Mouse (Mus musculus): ENCODE measurements at regions not wholly inside any gene's neighbourhood (a gene's known extent, or its start where the extent isn't known, plus 50 kb on each side); places are given as distances from the start of the nearest gene placed in this dataset.
A peak's percentile ranks its signal among the peaks of the same experiment; 100 is the strongest.
"Not testable (repeated sequence)": the region's sequence is repeated elsewhere in the genome, so short reads cannot be mapped to it uniquely, and the experiment has no call there.

DNA sequence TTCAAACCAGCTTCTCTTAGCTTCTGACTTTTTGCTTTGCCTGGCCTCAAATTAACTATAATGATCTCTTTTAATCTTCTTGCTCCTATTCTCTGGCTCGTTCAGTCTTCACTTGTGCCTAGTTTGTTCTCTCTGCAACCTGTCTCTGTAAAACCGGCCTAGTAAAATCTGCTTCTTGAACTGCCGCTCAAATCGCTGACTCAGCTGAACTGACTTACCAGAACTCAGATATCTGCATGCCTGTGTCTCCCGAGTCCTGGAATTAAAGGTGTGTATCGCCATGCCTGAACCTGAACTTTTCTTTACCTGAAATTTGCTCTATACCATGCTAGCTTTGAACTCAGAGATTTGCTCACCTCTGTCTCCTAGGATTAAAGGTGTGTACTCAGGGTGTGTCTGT is 212.2 kb downstream of the Glrx3 start:
- DNase-seq, result no peak

- no peak for DNase-seq
Measured at GRCm38 (mm10) chr7:137653837-137654236, 216.4 kb downstream of the Glrx3 start.

- no peak for DNase-seq
Measured at GRCm38 (mm10) chr7:137667165-137667564, 229.8 kb downstream of the Glrx3 start.

GRCm38 (mm10) chr7:137671156-137671555 is 233.7 kb downstream of the Glrx3 start:
- peak in 1 of 2 experiments; percentile 11 for DNase-seq

- DNase-seq, result no peak
Measured at GRCm38 (mm10) chr7:137674596-137674995, 237.2 kb downstream of the Glrx3 start.

GRCm38 (mm10) chr7:137675381-137675780 is 238.0 kb downstream of the Glrx3 start:
- DNase-seq, result no peak

GRCm38 (mm10) chr7:137684826-137685225 is 247.4 kb downstream of the Glrx3 start:
- no peak for DNase-seq

DNA sequence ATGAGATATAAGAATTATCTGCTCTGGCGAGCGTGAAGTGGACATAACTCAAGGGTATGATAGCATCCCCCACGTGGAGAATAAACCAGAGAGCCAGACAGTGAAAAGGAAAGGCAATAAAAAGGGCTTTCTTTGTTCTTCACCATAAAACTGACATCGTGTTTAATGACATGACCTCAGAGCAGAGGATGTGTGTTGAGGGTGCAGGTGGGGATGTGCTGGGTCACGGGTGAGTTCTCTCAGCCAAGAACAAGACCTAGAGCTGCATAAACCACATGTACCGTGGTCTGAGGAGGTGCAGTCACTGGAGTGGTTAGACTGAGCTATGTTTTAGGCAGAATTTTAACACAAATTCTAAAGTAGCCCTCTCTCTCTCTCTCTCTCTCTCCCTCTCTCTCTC is 247.9 kb downstream of the Glrx3 start:
- DNase-seq, result no peak

- peak; percentile 1 to 3 for DNase-seq
Measured at GRCm38 (mm10) chr7:137696831-137697230, 259.4 kb downstream of the Glrx3 start.

DNA sequence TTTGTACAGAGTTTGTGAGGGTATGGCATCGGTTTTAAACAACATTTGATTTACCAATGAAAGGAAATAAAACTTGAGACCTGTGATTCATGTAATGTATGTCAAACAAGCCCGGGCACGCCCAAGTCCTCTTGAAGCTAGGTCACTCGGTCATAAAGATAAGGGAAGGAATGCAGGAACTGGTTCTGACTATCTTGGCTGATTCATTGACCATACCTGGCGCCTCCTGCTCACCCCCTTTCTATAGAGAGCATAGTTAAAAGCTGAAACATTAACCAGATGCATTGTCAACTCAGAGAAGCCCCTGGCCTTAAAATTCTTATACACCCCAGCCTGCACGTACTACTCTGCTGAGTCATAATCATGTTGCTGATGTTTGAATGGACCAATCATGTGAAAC is 261.1 kb downstream of the Glrx3 start:
- not testable (repeated sequence) for DNase-seq

GRCm38 (mm10) chr7:137712862-137713261 is 275.4 kb downstream of the Glrx3 start:
- peak in 1 of 2 experiments; percentile 7 for DNase-seq

DNA sequence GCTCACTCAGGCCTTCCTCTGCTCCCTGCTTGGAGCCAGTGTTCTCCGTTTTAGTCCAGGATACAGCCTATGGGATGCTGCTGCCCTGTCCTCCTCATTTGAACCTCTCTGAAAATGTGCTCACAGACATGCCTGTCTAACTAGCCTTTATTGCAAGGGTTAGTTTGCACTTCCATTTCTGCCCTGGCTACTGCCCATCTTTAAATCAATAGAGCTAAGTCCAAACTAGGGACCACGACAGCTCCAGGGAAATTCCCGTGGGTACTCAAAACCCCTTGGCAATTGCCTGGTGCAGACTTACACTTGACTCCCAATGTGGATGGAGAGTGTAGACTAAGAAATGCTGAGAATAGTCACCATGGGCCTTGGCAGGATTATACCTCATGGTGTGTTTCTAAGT is 276.4 kb downstream of the Glrx3 start:
- no peak for DNase-seq

GRCm38 (mm10) chr7:137714318-137714962 is 277.0 kb downstream of the Glrx3 start:
- DNase-seq, result peak; percentile 28 to 50

- no peak for DNase-seq
Measured at GRCm38 (mm10) chr7:137715126-137715900, 277.9 kb downstream of the Glrx3 start.

- DNase-seq, result no peak
Measured at GRCm38 (mm10) chr7:137723361-137724040, 286.1 kb downstream of the Glrx3 start.

- no peak for DNase-seq
Measured at GRCm38 (mm10) chr7:137726031-137726430, 288.6 kb downstream of the Glrx3 start.

- no peak for DNase-seq
Measured at GRCm38 (mm10) chr7:137735873-137736527, 298.6 kb downstream of the Glrx3 start.

DNA sequence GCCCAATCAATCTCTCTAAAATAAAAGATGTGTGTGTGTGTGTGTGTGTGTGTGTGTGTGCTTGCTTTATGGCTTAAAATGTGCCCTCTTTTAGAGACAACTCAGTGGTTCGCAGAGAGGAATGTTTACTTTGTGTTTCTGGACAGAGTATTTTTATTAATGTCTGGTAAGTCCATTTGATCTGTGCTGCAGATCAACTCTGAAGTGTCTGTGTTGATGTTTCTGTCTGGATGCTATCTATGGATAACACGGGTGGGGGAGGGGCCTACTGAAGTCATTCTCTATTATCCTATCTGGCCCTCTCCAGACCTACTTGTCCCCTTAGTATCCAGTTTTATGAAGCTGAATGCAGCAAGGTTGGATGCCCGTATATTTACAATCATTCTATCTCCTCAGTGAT is 304.3 kb downstream of the Glrx3 start:
- DNase-seq, result no peak

DNA sequence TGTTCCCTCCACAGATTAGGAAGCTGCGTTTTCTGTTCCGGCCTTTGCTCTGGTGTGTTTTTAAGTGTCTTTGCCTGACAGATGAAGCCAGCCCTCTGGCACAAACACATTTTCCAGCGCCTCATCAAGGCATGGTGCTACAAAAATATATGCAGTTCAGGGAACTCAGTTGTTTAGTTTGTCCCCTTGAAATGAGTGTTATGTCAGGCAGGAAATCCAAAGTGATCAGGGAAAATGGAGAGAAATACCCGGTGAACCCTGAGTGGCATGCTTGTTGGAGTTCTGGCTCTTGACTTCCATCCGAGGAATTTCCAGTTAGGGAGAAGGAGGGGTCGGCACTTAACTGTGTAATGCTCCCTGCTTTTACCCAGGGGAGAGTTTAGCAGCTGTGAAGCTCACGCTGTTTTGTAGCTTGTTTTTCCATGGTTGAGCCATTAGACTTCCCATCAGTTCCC is 304.9 kb downstream of the Glrx3 start:
- no peak for DNase-seq

GRCm38 (mm10) chr7:137745575-137745974 is 308.2 kb downstream of the Glrx3 start:
- no peak for DNase-seq

- DNase-seq, result no peak
Measured at GRCm38 (mm10) chr7:137745991-137746390, 308.6 kb downstream of the Glrx3 start.

- no peak for DNase-seq
Measured at GRCm38 (mm10) chr7:137748936-137749335, 311.5 kb downstream of the Glrx3 start.

- DNase-seq, result no peak
Measured at GRCm38 (mm10) chr7:137750741-137751140, 313.3 kb downstream of the Glrx3 start.

All from kidney, postnatal 36 days (tissue).